8 mouse cellular contexts compared by ENCODE assay signal in the genomic region with DNA sequence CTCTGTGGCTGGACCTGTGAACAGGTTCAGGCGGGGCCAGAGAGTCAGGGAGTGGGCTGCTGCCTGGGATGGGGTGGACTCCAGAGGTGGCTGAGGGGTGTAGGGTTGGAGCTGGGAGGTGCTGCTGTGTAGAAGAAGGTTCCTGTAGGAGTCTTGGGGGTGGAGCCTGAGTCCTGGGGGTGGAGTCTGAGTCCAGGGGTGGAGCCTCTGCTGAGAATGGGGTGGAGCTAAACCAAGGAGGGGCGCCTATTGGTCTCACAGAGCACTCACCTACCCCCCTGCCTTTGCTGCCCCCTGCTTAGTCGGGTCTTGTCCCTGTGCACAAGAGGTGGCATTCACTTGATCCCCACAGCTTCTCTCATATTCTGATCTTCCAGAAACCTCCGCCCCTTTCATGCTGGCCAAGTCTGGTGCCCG. TPM values are rescaled to one million over a fixed set of nuclear protein-coding genes. Genes with fewer than 3 reads are reported as not detected.
DNase-seq lines count a peak whose midpoint lies in the region; ATAC-seq and TF ChIP-seq lines count a peak whose summit lies in the region.

No protein-coding gene starts in this region.

- 0 out of 2 replicates have a peak, but pooled peaks have one; percentile 12 for TF ChIP-seq POLR2A in lung, adult 2 months (IDR thresholded peaks at IDR 0.05; ENCODE audit: borderline replicate concordance, extremely low read depth, low read depth, low read length)

- peak; percentile 35; the same call in 1 of the 2 replicates for ATAC-seq in embryonic facial prominence, embryonic 11.5 days (replicated peaks; ENCODE audit: insufficient number of reproducible peaks, low FRiP score, low TSS enrichment, low read depth)
- peak; percentile 65 for ATAC-seq in forebrain, embryonic 14.5 days
- ATAC-seq in intestine, embryonic 16.5 days: peak; percentile 39

- no peak overlapping the region for H3K9ac ChIP-seq in embryonic facial prominence, embryonic 11.5 days (replicated peaks; ENCODE audit: low read length)
- no peak overlapping the region for H3K9ac ChIP-seq in forebrain, embryonic 14.5 days (ENCODE audit: low read length)
- no peak overlapping the region for H3K9ac ChIP-seq in intestine, embryonic 16.5 days (ENCODE audit: low read depth, low read length)

- WGBS in embryonic facial prominence, embryonic 11.5 days: 54% methylated on average over 5 of the region's 5 CpGs
- 58% methylated on average over 5 of the region's 5 CpGs for WGBS in embryonic facial prominence, embryonic 10.5 days
- WGBS in forebrain, embryonic 14.5 days: 59% methylated on average over 5 of the region's 5 CpGs
- 53% methylated on average over 5 of the region's 5 CpGs for WGBS in intestine, embryonic 16.5 days
- WGBS in lung, adult 2 months: 56% methylated on average over 5 of the region's 5 CpGs

- DNase-seq in embryonic facial prominence, embryonic 11.5 days (ENCODE audit: low spot score): no peak
- DNase-seq in embryonic facial prominence, embryonic 10.5 days (ENCODE audit: low spot score): no peak
- DNase-seq in adrenal gland, postnatal 25 days: peak; percentile 43
- no peak for DNase-seq in forebrain, embryonic 14.5 days (ENCODE audit: low spot score)
- peak; percentile 52 for DNase-seq in lung, adult 2 months
- peak; percentile 80 for DNase-seq in skeletal muscle tissue, adult 2 months (ENCODE audit: low read depth, low spot score)
- DNase-seq in layer of hippocampus, adult 18-20 months (ENCODE audit: low spot score in 2 of 2): no peak

- no peaks in the 10 kb centered on the region for H3K36me3 ChIP-seq in embryonic facial prominence, embryonic 11.5 days (replicated peaks; ENCODE audit: control insufficient read depth, insufficient read depth, low read depth, low read length)
- H3K36me3 ChIP-seq in embryonic facial prominence, embryonic 10.5 days (replicated peaks): no peaks in the 10 kb centered on the region
- H3K36me3 ChIP-seq in forebrain, embryonic 14.5 days (ENCODE audit: control insufficient read depth, insufficient read depth, low read length): no peaks in the 10 kb centered on the region
- H3K36me3 ChIP-seq in intestine, embryonic 16.5 days (ENCODE audit: control insufficient read depth, insufficient read depth, low read length): no peaks in the 10 kb centered on the region

- no peak overlapping the region for H3K27ac ChIP-seq in embryonic facial prominence, embryonic 11.5 days (replicated peaks; ENCODE audit: low read depth, low read length)
- no peak overlapping the region for H3K27ac ChIP-seq in embryonic facial prominence, embryonic 10.5 days (replicated peaks)
- H3K27ac ChIP-seq in forebrain, embryonic 14.5 days (ENCODE audit: low read depth, low read length): no peak overlapping the region
- no peak overlapping the region for H3K27ac ChIP-seq in intestine, embryonic 16.5 days (ENCODE audit: low read length)

- no peak overlapping the region for H3K4me3 ChIP-seq in embryonic facial prominence, embryonic 11.5 days (ENCODE audit: low read depth, low read length)
- no peak overlapping the region for H3K4me3 ChIP-seq in embryonic facial prominence, embryonic 10.5 days
- H3K4me3 ChIP-seq in forebrain, embryonic 14.5 days (ENCODE audit: low read depth, low read length): no peak overlapping the region
- no peak overlapping the region for H3K4me3 ChIP-seq in intestine, embryonic 16.5 days (ENCODE audit: low read length)
- no peak overlapping the region for H3K4me3 ChIP-seq in lung, adult 2 months (replicated peaks; ENCODE audit: extremely low read depth, low read depth, low read length)

- H3K9me3 ChIP-seq in embryonic facial prominence, embryonic 11.5 days (replicated peaks; ENCODE audit: control insufficient read depth, low read length): no peaks in the 10 kb centered on the region
- no peaks in the 10 kb centered on the region for H3K9me3 ChIP-seq in embryonic facial prominence, embryonic 10.5 days
- no peaks in the 10 kb centered on the region for H3K9me3 ChIP-seq in forebrain, embryonic 14.5 days (replicated peaks; ENCODE audit: control insufficient read depth, low read length)
- no peaks in the 10 kb centered on the region for H3K9me3 ChIP-seq in intestine, embryonic 16.5 days (ENCODE audit: control insufficient read depth, low read length)

- H3K4me1 ChIP-seq in embryonic facial prominence, embryonic 11.5 days (ENCODE audit: control insufficient read depth, insufficient read depth, low read length): no peaks in the 10 kb centered on the region; the same call in 1 of the 2 replicates
- peaks cover 52% of the 10 kb centered on the region for H3K4me1 ChIP-seq in embryonic facial prominence, embryonic 10.5 days
- no peaks in the 10 kb centered on the region for H3K4me1 ChIP-seq in forebrain, embryonic 14.5 days (ENCODE audit: control insufficient read depth, insufficient read depth, low read length)
- H3K4me1 ChIP-seq in intestine, embryonic 16.5 days (ENCODE audit: control insufficient read depth, insufficient read depth, low read length): peaks cover 32% of the 10 kb centered on the region
- H3K4me1 ChIP-seq in lung, adult 2 months (ENCODE audit: control insufficient read depth, insufficient read depth, low read length): peaks cover 12% of the 10 kb centered on the region; the same call in 1 of the 2 replicates

- no peaks in the 10 kb centered on the region for H3K27me3 ChIP-seq in embryonic facial prominence, embryonic 11.5 days (ENCODE audit: control insufficient read depth, insufficient read depth, low read length)
- H3K27me3 ChIP-seq in embryonic facial prominence, embryonic 10.5 days (replicated peaks; ENCODE audit: low read depth, poor library complexity, severe bottlenecking): peaks cover 32% of the 10 kb centered on the region
- H3K27me3 ChIP-seq in forebrain, embryonic 14.5 days (replicated peaks; ENCODE audit: control insufficient read depth, insufficient read depth, low read length): no peaks in the 10 kb centered on the region
- no peaks in the 10 kb centered on the region for H3K27me3 ChIP-seq in intestine, embryonic 16.5 days (replicated peaks; ENCODE audit: control insufficient read depth, insufficient read depth, low read length)

- no peak overlapping the region; the same call in 1 of the 2 replicates for H3K4me2 ChIP-seq in embryonic facial prominence, embryonic 11.5 days (ENCODE audit: low read depth, low read length)
- no peak overlapping the region for H3K4me2 ChIP-seq in forebrain, embryonic 14.5 days (ENCODE audit: low read length)
- no peak overlapping the region for H3K4me2 ChIP-seq in intestine, embryonic 16.5 days (ENCODE audit: low read depth, low read length)

- no peak for TF ChIP-seq CTCF in lung, adult 2 months (IDR thresholded peaks at IDR 0.05; ENCODE audit: insufficient read depth, low read length)

RNA-seq across cellular contexts. Expression of a gene that starts 31.9 kb away (rescaled TPM):
- polyA plus RNA-seq in embryonic facial prominence, embryonic 11.5 days (2014; fragmentation: Nextera tagmentation; extraction: Ambion mirVana): 2.3 and 3.3 TPM in 2 replicates
- 3.6 and 4.0 TPM in 2 replicates for polyA plus RNA-seq in embryonic facial prominence, embryonic 10.5 days (2016; fragmentation: Nextera tagmentation; extraction: Ambion mirVana)
- 7.8 and 12.3 TPM in 2 replicates for total RNA-seq in adrenal gland, postnatal 25 days (2021)
- polyA plus RNA-seq in forebrain, embryonic 14.5 days (2014; fragmentation: Nextera tagmentation; extraction: Ambion mirVana): 4.1 and 4.8 TPM in 2 replicates
- polyA plus RNA-seq in intestine, embryonic 16.5 days (2015; fragmentation: Nextera tagmentation; extraction: Ambion mirVana): 21.7 and 27.1 TPM in 2 replicates
- 78.4 and 102 TPM in 2 replicates for polyA plus RNA-seq in lung, adult 2 months (2012; rRNA removed)
- 1 to 10 TPM; 7.5 to 8.0 TPM for total RNA-seq in layer of hippocampus, adult 18-20 months (2021)

RNA-seq across cellular contexts. Expression of a gene that starts 48.8 kb away (rescaled TPM):
- 82.0 and 85.7 TPM in 2 replicates for polyA plus RNA-seq in embryonic facial prominence, embryonic 11.5 days (2014; fragmentation: Nextera tagmentation; extraction: Ambion mirVana)
- 75.2 and 81.8 TPM in 2 replicates for polyA plus RNA-seq in embryonic facial prominence, embryonic 10.5 days (2016; fragmentation: Nextera tagmentation; extraction: Ambion mirVana)
- 264 and 267 TPM in 2 replicates for total RNA-seq in adrenal gland, postnatal 25 days (2021)
- polyA plus RNA-seq in forebrain, embryonic 14.5 days (2014; fragmentation: Nextera tagmentation; extraction: Ambion mirVana): 56.1 and 63.4 TPM in 2 replicates
- polyA plus RNA-seq in intestine, embryonic 16.5 days (2015; fragmentation: Nextera tagmentation; extraction: Ambion mirVana): 150 and 184 TPM in 2 replicates
- 71.7 and 87.8 TPM in 2 replicates for polyA plus RNA-seq in lung, adult 2 months (2012; rRNA removed)
- total RNA-seq in layer of hippocampus, adult 18-20 months (2021): 10 to 100 TPM; 69.7 to 73.0 TPM

Comparison
In these comparisons a context has a peak if more than half of its experiments do, and no peak if none do; other contexts are left out.
1. DNase-seq: peak in adrenal gland, postnatal 25 days (single experiment), lung, adult 2 months (single experiment) and skeletal muscle tissue, adult 2 months (single experiment); none in embryonic facial prominence, embryonic 11.5 days (single experiment), embryonic facial prominence, embryonic 10.5 days (single experiment), forebrain, embryonic 14.5 days (single experiment) and layer of hippocampus, adult 18-20 months (0 of 2).
2. Peak in every context shown above with its lines, with median percentiles within 50 percentile points of each other: ATAC-seq.